Mouse (Mus musculus): Measurements from ENCODE around the gene Nub1. TPM values are rescaled to one million over a fixed set of nuclear protein-coding genes. Genes with fewer than 3 reads are reported as not detected.

Nub1 gene
- polyA plus RNA-seq, 1 experiment from 2014 or later, result 31.6 TPM

- ATAC-seq (ENCODE audit: insufficient read depth) (no peak), DNase-seq (peak; percentile 42)
- H3K4me1 ChIP-seq (ENCODE audit: insufficient read depth), result peaks cover 13% of the 10 kb centered on the region
- H3K27me3 ChIP-seq (ENCODE audit: insufficient read depth, low read length), result no peaks in the 10 kb centered on the region
- H3K9ac ChIP-seq, result peak overlapping the region; percentile 34; the same call in 1 of the 2 replicates
- TF ChIP-seq CTCF (IDR thresholded peaks at IDR 0.05; ENCODE audit: low read depth), result no peak
- no peak overlapping the region for H3K4me3 ChIP-seq (ENCODE audit: low read depth, low read length)
- peaks cover 19% of the 10 kb centered on the region for H3K36me3 ChIP-seq (ENCODE audit: insufficient read depth)
- peak overlapping the region; percentile 90 for H3K27ac ChIP-seq (ENCODE audit: low read depth)
- H3K4me2 ChIP-seq, result 0 out of 2 replicates have a peak overlapping the region, but pooled peaks have one; percentile 22
- 66% methylated on average over 11 of the region's 11 CpGs for WGBS
- H3K9me3 ChIP-seq (ENCODE audit: low read depth, low read length), result no peaks in the 10 kb centered on the region
Measured at GRCm38 (mm10) chr5:24723527-24724269, 38.4 kb downstream of the Nub1 start.

- no peaks in the 10 kb centered on the region for H3K27me3 ChIP-seq (ENCODE audit: insufficient read depth, low read length)
- H3K9ac ChIP-seq, result peak overlapping the region; percentile 34
- no peak overlapping the region for H3K4me3 ChIP-seq (ENCODE audit: low read depth, low read length)
- peak overlapping the region; percentile 38; the same call in 1 of the 2 replicates for H3K4me2 ChIP-seq
- TF ChIP-seq CTCF (IDR thresholded peaks at IDR 0.05; ENCODE audit: low read depth), result no peak
- peaks cover 16% of the 10 kb centered on the region for H3K4me1 ChIP-seq (ENCODE audit: insufficient read depth)
- H3K9me3 ChIP-seq (ENCODE audit: low read depth, low read length), result no peaks in the 10 kb centered on the region
- peaks cover 19% of the 10 kb centered on the region for H3K36me3 ChIP-seq (ENCODE audit: insufficient read depth)
- no peak for DNase-seq
- no peak for ATAC-seq (ENCODE audit: insufficient read depth)
- peak overlapping the region; percentile 90 for H3K27ac ChIP-seq (ENCODE audit: low read depth)
- 62% methylated on average over 5 of the region's 5 CpGs for WGBS
Measured at GRCm38 (mm10) chr5:24724270-24724634, 38.9 kb downstream of the Nub1 start.

GRCm38 (mm10) chr5:24724805-24725204 is 39.5 kb downstream of the Nub1 start:
- Histone ChIP-seq H3K4me3 (ENCODE audit: low read depth, low read length) (no peak overlapping the region), H3K27me3 (ENCODE audit: insufficient read depth, low read length) (peaks cover 4% of the 10 kb centered on the region; the same call in 1 of the 2 replicates), H3K27ac (ENCODE audit: low read depth) (peak overlapping the region; percentile 90), H3K4me1 (ENCODE audit: insufficient read depth) (peaks cover 19% of the 10 kb centered on the region), H3K9me3 (ENCODE audit: low read depth, low read length) (no peaks in the 10 kb centered on the region), H3K4me2 (peak overlapping the region; percentile 38), H3K9ac (peak overlapping the region; percentile 34), H3K36me3 (ENCODE audit: insufficient read depth) (peaks cover 16% of the 10 kb centered on the region)
- DNase-seq (peak; percentile 80), ATAC-seq (ENCODE audit: insufficient read depth) (peak; percentile 93)
- WGBS, result 17% methylated on average over 5 of the region's 5 CpGs
- TF ChIP-seq CTCF (IDR thresholded peaks at IDR 0.05; ENCODE audit: low read depth), result no peak

GRCm38 (mm10) chr5:24725897-24726296 is 40.6 kb downstream of the Nub1 start:
- no peak for TF ChIP-seq CTCF (IDR thresholded peaks at IDR 0.05; ENCODE audit: low read depth)
- Histone ChIP-seq H3K27ac (ENCODE audit: low read depth) (peak overlapping the region; percentile 90), H3K4me3 (ENCODE audit: low read depth, low read length) (no peak overlapping the region), H3K4me1 (ENCODE audit: insufficient read depth) (peaks cover 21% of the 10 kb centered on the region), H3K27me3 (ENCODE audit: insufficient read depth, low read length) (peaks cover 4% of the 10 kb centered on the region), H3K9ac (no peak overlapping the region), H3K9me3 (ENCODE audit: low read depth, low read length) (no peaks in the 10 kb centered on the region), H3K4me2 (no peak overlapping the region), H3K36me3 (ENCODE audit: insufficient read depth) (peaks cover 10% of the 10 kb centered on the region; the same call in 1 of the 2 replicates)
- ATAC-seq (ENCODE audit: insufficient read depth) (no peak), DNase-seq (no peak)
- 59% methylated on average over 6 of the region's 6 CpGs for WGBS

- Histone ChIP-seq H3K36me3 (ENCODE audit: insufficient read depth) (no peaks in the 10 kb centered on the region), H3K4me2 (no peak overlapping the region), H3K4me1 (ENCODE audit: insufficient read depth) (peaks cover 31% of the 10 kb centered on the region), H3K9ac (no peak overlapping the region), H3K9me3 (ENCODE audit: low read depth, low read length) (no peaks in the 10 kb centered on the region), H3K27me3 (ENCODE audit: insufficient read depth, low read length) (peaks cover 4% of the 10 kb centered on the region), H3K27ac (ENCODE audit: low read depth) (no peak overlapping the region), H3K4me3 (ENCODE audit: low read depth, low read length) (no peak overlapping the region)
- no peak for TF ChIP-seq CTCF (IDR thresholded peaks at IDR 0.05; ENCODE audit: low read depth)
- WGBS, result 48% methylated on average over 12 of the region's 12 CpGs
- peak; percentile 90 for DNase-seq
- ATAC-seq (ENCODE audit: insufficient read depth), result no peak
Measured at GRCm38 (mm10) chr5:24726901-24727836, 41.8 kb downstream of the Nub1 start.

GRCm38 (mm10) chr5:24729797-24730487 is 44.6 kb downstream of the Nub1 start:
- Histone ChIP-seq H3K36me3 (ENCODE audit: insufficient read depth) (no peaks in the 10 kb centered on the region), H3K4me3 (ENCODE audit: low read depth, low read length) (peak overlapping the region; percentile 69), H3K4me2 (peak overlapping the region; percentile 86), H3K4me1 (ENCODE audit: insufficient read depth) (peaks cover 23% of the 10 kb centered on the region), H3K9me3 (ENCODE audit: low read depth, low read length) (no peaks in the 10 kb centered on the region), H3K27ac (ENCODE audit: low read depth) (peak overlapping the region; percentile 80), H3K9ac (peak overlapping the region; percentile 76), H3K27me3 (ENCODE audit: insufficient read depth, low read length) (peaks cover 4% of the 10 kb centered on the region)
- DNase-seq, result peak; percentile 59
- no peak for TF ChIP-seq CTCF (IDR thresholded peaks at IDR 0.05; ENCODE audit: low read depth)
- ATAC-seq (ENCODE audit: insufficient read depth), result peak; percentile 18; the same call in 1 of the 2 replicates
- WGBS, result 1% methylated on average over 49 of the region's 49 CpGs
